Mouse (Mus musculus) liver, adult 2 months (tissue): ENCODE results near the gene Sh2b1.

Source experiments
- CTCF ChIP-seq: fragments of 200-500 bp; IDR thresholded peaks from 2 replicates; pipeline ENCODE4 v1.5.1; 2011; ENCODE audit warnings: low read depth, low read length, control low read depth
- POLR2A ChIP-seq: fragments of 200-500 bp; IDR thresholded peaks from 2 replicates; pipeline ENCODE4 v1.6.1; 2011; ENCODE audit warnings: low read length, control low read depth; ENCODE audit not compliant: insufficient read depth; ENCODE audit errors: extremely low read depth

DNA sequence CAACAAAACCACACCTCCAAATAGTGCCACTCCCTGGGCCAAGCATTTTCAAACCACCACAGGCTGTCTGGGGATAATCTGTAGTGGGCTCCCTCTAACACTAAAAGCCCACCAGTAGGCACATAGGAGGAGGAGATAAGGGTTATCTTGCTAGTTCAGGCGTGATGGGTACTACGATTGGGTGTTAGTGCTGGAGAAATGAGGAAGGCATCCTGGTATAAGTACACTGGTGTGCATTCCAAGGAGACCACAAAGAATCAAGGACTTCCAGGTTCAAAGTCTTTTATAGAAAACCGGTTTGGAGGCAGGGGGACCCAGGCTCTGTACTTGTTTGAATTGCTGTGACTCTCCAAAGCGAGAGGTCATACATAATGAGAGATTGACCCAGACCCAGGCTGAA lies 47.1 kb downstream of the Sh2b1 start:
- TF ChIP-seq CTCF = no peak
- TF ChIP-seq POLR2A = no peak
